Mouse (Mus musculus) CD4-positive, CD25-positive, alpha-beta regulatory T cell (primary cell): Measurements from ENCODE around the gene Echdc2. TPM values are rescaled to one million over a fixed set of nuclear protein-coding genes. Genes with fewer than 3 reads are reported as not detected.

ENCODE experiments used
- polyA plus RNA-seq: library from polyadenylated mRNA; unstranded; fragments of 100-300 nt; shearing (Covaris generic); gene quantifications from one replicate; pipeline ENCODE4 v1.2.1, GENCODE M21; 2017

Echdc2 gene
- polyA plus RNA-seq, result 2.4 TPM

GRCm38 (mm10) chr4:108165152-108165895 lies at the start of gene Echdc2:
Echdc2 (plus strand) TSS chr4:108165437.

GRCm38 (mm10) chr4:108144880-108145279 lies 20.4 kb upstream of the Echdc2 start, which contains the start of gene Scp2:
Scp2 (minus strand) TSS chr4:108144998.

DNA sequence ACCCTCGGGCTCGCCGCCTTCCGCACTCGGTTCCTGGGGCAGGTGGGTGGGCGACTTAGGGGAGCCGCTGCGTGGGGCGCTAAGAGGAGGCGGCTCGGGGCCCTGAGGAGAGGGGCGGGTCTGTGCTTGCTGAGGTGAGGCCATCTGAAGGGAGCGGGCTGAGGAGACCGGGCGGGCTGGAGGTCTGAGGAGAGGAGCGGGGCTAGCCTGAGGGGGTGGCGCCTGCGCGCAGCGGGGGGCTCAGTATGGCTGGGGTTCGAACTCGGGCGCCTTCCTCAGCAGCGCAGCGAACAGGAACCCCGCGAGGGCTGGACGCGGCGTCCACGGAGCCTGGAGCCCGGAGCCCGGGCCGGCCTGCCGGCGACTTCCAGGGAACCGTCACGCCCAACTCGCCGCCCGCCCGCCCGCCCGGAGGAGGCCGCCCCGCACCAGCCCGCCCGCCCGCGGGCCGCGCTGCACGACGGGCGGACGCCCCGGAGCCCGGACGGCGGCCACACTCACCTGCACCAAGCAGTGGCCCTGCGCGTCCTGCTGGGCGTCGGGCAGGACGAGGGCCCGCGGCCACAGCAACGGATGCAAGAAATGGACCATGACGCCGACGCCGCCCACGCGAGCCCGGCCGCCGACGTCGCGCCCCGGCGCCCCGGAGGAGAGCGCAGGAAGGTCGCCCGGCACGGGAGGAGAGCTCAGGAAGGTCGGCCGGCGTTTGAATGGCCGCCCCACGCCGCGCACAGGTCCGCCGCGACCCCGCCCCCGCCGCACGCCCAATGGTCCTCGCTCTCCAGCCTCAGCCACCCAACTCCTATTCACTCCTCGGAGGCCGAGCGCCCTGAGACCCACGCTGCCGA lies 52.3 kb downstream of the Echdc2 start, which contains the start of gene Zyg11a:
Gene Zyg11a, minus strand, starts transcription at position 717 of the 848 bp plus-strand sequence.

Other genes with a start within 250 kb of the Echdc2 start
- 22.7 TPM for gene Cpt2, start 241.8 kb upstream of the Echdc2 start, polyA plus RNA-seq
- gene Slc1a7, start 197.1 kb upstream of the Echdc2 start, polyA plus RNA-seq, result not detected
- gene Podn, start 69.0 kb upstream of the Echdc2 start, polyA plus RNA-seq, result not detected
- gene Scp2, start 20.4 kb upstream of the Echdc2 start, polyA plus RNA-seq, result 269 TPM
- gene Zyg11a, start 52.6 kb downstream of the Echdc2 start, polyA plus RNA-seq, result not detected
- gene Zyg11b, start 135.7 kb downstream of the Echdc2 start, polyA plus RNA-seq, result 21.8 TPM
- 22.0 TPM for gene Coa7, start 162.7 kb downstream of the Echdc2 start, polyA plus RNA-seq
- not detected for gene Shisal2a, start 217.9 kb downstream of the Echdc2 start, polyA plus RNA-seq
- 3.9 TPM for gene Gpx7, start 241.5 kb downstream of the Echdc2 start, polyA plus RNA-seq